Mouse (Mus musculus) gastrocnemius, adult 8-10 months (tissue): Measurements from ENCODE around the gene Ghrh. TPM values are rescaled to one million over a fixed set of nuclear protein-coding genes. Genes with fewer than 3 reads are reported as not detected.
"Not testable (repeated sequence)": the region's sequence is repeated elsewhere in the genome, so short reads cannot be mapped to it uniquely, and the experiment has no call there.

ENCODE experiments used
- DNase-seq, 2 experiments: peaks; one replicate each; pipeline ENCODE4 v3.0.0; 2022; ENCODE audit warnings: low spot score in 2 of 2
- total RNA-seq, 4 experiments: library from RNA; stranded (reverse); gene quantifications; 2 replicates each; pipeline ENCODE4 v1.2.4; 2022

The Ghrh gene
- not detected for total RNA-seq

- no peak for DNase-seq
These were observed at the start of gene Ghrh for GRCm38 (mm10) chr2:157347361-157348159. Gene Ghrh (minus strand): TSS chr2:157347506.

GRCm38 (mm10) chr2:157395960-157396359, 48.7 kb upstream of the Ghrh start:
- no peak for DNase-seq

- DNase-seq, result no peak
These were observed 48.1 kb upstream of the Ghrh start for GRCm38 (mm10) chr2:157395371-157395770.

- DNase-seq, result no peak
These were observed 47.6 kb upstream of the Ghrh start for GRCm38 (mm10) chr2:157394868-157395267.

GRCm38 (mm10) chr2:157393549-157393948, 46.2 kb upstream of the Ghrh start:
- no peak for DNase-seq

GRCm38 (mm10) chr2:157392331-157392730, 45.0 kb upstream of the Ghrh start:
- DNase-seq, result no peak

GRCm38 (mm10) chr2:157389591-157389921, 42.2 kb upstream of the Ghrh start:
- DNase-seq, result no peak

- DNase-seq, result not testable (repeated sequence)
These were observed 41.7 kb upstream of the Ghrh start for GRCm38 (mm10) chr2:157388901-157389590.

GRCm38 (mm10) chr2:157384836-157385235, 37.5 kb upstream of the Ghrh start:
- DNase-seq, result no peak

GRCm38 (mm10) chr2:157376995-157377394, 29.7 kb upstream of the Ghrh start:
- no peak for DNase-seq

GRCm38 (mm10) chr2:157375794-157376757, 28.8 kb upstream of the Ghrh start:
- no peak for DNase-seq

- no peak for DNase-seq
These were observed 27.7 kb upstream of the Ghrh start for GRCm38 (mm10) chr2:157375051-157375450.

- peak; percentile 11 to 57 for DNase-seq
These were observed 26.4 kb upstream of the Ghrh start for GRCm38 (mm10) chr2:157373681-157374080.

GRCm38 (mm10) chr2:157371696-157372095, 24.4 kb upstream of the Ghrh start:
- no peak for DNase-seq

- DNase-seq, result no peak
These were observed 20.7 kb upstream of the Ghrh start for GRCm38 (mm10) chr2:157367991-157368390.

GRCm38 (mm10) chr2:157367184-157367893, 20.0 kb upstream of the Ghrh start, which contains the start of gene Manbal:
Gene Manbal (plus strand): TSS chr2:157367594.
- DNase-seq, result peak; percentile 92

GRCm38 (mm10) chr2:157366762-157367161, 19.5 kb upstream of the Ghrh start:
- no peak for DNase-seq

- no peak for DNase-seq
These were observed 15.7 kb upstream of the Ghrh start for GRCm38 (mm10) chr2:157363031-157363430.

- DNase-seq, result no peak
These were observed 12.7 kb upstream of the Ghrh start for GRCm38 (mm10) chr2:157360028-157360427.

GRCm38 (mm10) chr2:157354106-157354505, 6.8 kb upstream of the Ghrh start:
- no peak for DNase-seq

- DNase-seq, result no peak
These were observed 5.9 kb upstream of the Ghrh start for GRCm38 (mm10) chr2:157353183-157353582.
